ENCODE assay signal across 22 mouse cellular contexts in genomic region chr6:51882880-51883274, GRCm38 (mm10).
A peak's percentile ranks its signal among the peaks of the same experiment; 100 is the strongest.
DNase-seq lines count a peak whose midpoint lies in the region; ATAC-seq and TF ChIP-seq lines count a peak whose summit lies in the region.
"Had no signal": no experiment of that assay in that cellular context is flagged by ENCODE, and none has a peak within 500 bp of the region (broad histone marks: within the 10 kb centered on the region; RNA-seq: fewer than 3 reads in every experiment).

No protein-coding gene starts in this region.

- H3K4me3 ChIP-seq in forebrain, embryonic 13.5 days: no peak overlapping the region
- no peak overlapping the region for H3K4me3 ChIP-seq in forebrain, embryonic 12.5 days (replicated peaks)
- H3K4me3 ChIP-seq in layer of hippocampus, adult 2 months: no peak overlapping the region; the same call in 1 of the 2 replicates
- H3K4me3 ChIP-seq in midbrain, embryonic 14.5 days (replicated peaks; ENCODE audit: low read depth, low read length): no peak overlapping the region
- H3K4me3 ChIP-seq in midbrain, embryonic 11.5 days (ENCODE audit: low read depth, low read length): no peak overlapping the region
- H3K4me3 ChIP-seq in neural tube, embryonic 15.5 days (replicated peaks): no peak overlapping the region
- H3K4me3 ChIP-seq: gastrocnemius, adult 2 months; left cerebral cortex, adult 2 months; limb, embryonic 10.5 days; megakaryocyte, embryonic 14.5 days; stomach, embryonic 15.5 days had no signal

- no peaks in the 10 kb centered on the region for H3K36me3 ChIP-seq in forebrain, embryonic 13.5 days (ENCODE audit: poor library complexity, severe bottlenecking)
- H3K36me3 ChIP-seq in forebrain, embryonic 12.5 days (replicated peaks): no peaks in the 10 kb centered on the region
- no peaks in the 10 kb centered on the region for H3K36me3 ChIP-seq in midbrain, embryonic 14.5 days (ENCODE audit: control insufficient read depth, insufficient read depth, low read length)
- H3K36me3 ChIP-seq in midbrain, embryonic 11.5 days (ENCODE audit: control insufficient read depth, insufficient read depth, low read length): no peaks in the 10 kb centered on the region
- no peaks in the 10 kb centered on the region for H3K36me3 ChIP-seq in neural tube, embryonic 15.5 days
- H3K36me3 ChIP-seq: limb, embryonic 10.5 days; stomach, embryonic 15.5 days had no signal

- WGBS in forebrain, embryonic 13.5 days: 49% methylated on average over 5 of the region's 5 CpGs
- WGBS in forebrain, embryonic 12.5 days: 66% methylated on average over 5 of the region's 5 CpGs
- WGBS in midbrain, embryonic 14.5 days: 55% methylated on average over 5 of the region's 5 CpGs
- 87% methylated on average over 5 of the region's 5 CpGs for WGBS in midbrain, embryonic 11.5 days
- WGBS in neural tube, embryonic 15.5 days: 42% methylated on average over 5 of the region's 5 CpGs

- H3K27me3 ChIP-seq in forebrain, embryonic 13.5 days: peaks cover 6% of the 10 kb centered on the region; the same call in 1 of the 2 replicates
- peaks cover 8% of the 10 kb centered on the region; the same call in 1 of the 2 replicates for H3K27me3 ChIP-seq in forebrain, embryonic 12.5 days
- 0 out of 2 replicates have a peak, but pooled peaks cover 2% of the 10 kb centered on the region for H3K27me3 ChIP-seq in midbrain, embryonic 14.5 days (ENCODE audit: control insufficient read depth, insufficient read depth, low read length)
- H3K27me3 ChIP-seq in midbrain, embryonic 11.5 days (ENCODE audit: control insufficient read depth, insufficient read depth, low read length): peaks cover 2% of the 10 kb centered on the region; the same call in 1 of the 2 replicates
- no peaks in the 10 kb centered on the region; the same call in 1 of the 2 replicates for H3K27me3 ChIP-seq in neural tube, embryonic 15.5 days (replicated peaks)
- H3K27me3 ChIP-seq: megakaryocyte, embryonic 14.5 days; stomach, embryonic 15.5 days had no signal

- DNase-seq in layer of hippocampus, adult 2 months (ENCODE audit: low spot score in 2 of 2): peak in 1 of 2 experiments; percentile 69
- DNase-seq in layer of hippocampus, postnatal 36 days: no peak
- peak; percentile 58 for DNase-seq in midbrain, embryonic 14.5 days
- DNase-seq in midbrain, embryonic 11.5 days (ENCODE audit: low spot score, missing footprints): no peak
- no peak for DNase-seq in right cerebral cortex, postnatal 14 days
- DNase-seq: adrenal gland, adult 8-10 months; cerebellum, adult 11 months; cerebellum, postnatal 10 days; gastrocnemius, adult 2 months; heart, postnatal 10 days; kidney, adult 2 months; kidney, postnatal 10 days; liver, postnatal 0 days; thymus, adult 2 months had no signal

- H3K27ac ChIP-seq in forebrain, embryonic 13.5 days: peak overlapping the region; percentile 80
- no peak overlapping the region; the same call in 1 of the 2 replicates for H3K27ac ChIP-seq in forebrain, embryonic 12.5 days
- peak overlapping the region; percentile 56 for H3K27ac ChIP-seq in layer of hippocampus, adult 2 months
- H3K27ac ChIP-seq in midbrain, embryonic 14.5 days (replicated peaks; ENCODE audit: low read depth, low read length): peak overlapping the region; percentile 52; the same call in 1 of the 2 replicates
- H3K27ac ChIP-seq in midbrain, embryonic 11.5 days (ENCODE audit: low read depth, low read length): no peak overlapping the region
- H3K27ac ChIP-seq in neural tube, embryonic 15.5 days (replicated peaks): no peak overlapping the region
- H3K27ac ChIP-seq: gastrocnemius, adult 2 months; left cerebral cortex, adult 2 months; limb, embryonic 10.5 days had no signal

- TF ChIP-seq CTCF in layer of hippocampus, adult 2 months (conservative IDR thresholded peaks at IDR 0.05): no peak

- H3K4me1 ChIP-seq in forebrain, embryonic 13.5 days: peaks cover 13% of the 10 kb centered on the region
- H3K4me1 ChIP-seq in forebrain, embryonic 12.5 days: no peaks in the 10 kb centered on the region
- H3K4me1 ChIP-seq in midbrain, embryonic 14.5 days (ENCODE audit: control insufficient read depth, insufficient read depth, low read length): peaks cover 3% of the 10 kb centered on the region; the same call in 1 of the 2 replicates
- no peaks in the 10 kb centered on the region for H3K4me1 ChIP-seq in midbrain, embryonic 11.5 days (ENCODE audit: control insufficient read depth, insufficient read depth, low read length)
- H3K4me1 ChIP-seq in neural tube, embryonic 15.5 days: peaks cover 16% of the 10 kb centered on the region

- H3K4me2 ChIP-seq in forebrain, embryonic 13.5 days: peak overlapping the region; percentile 10; the same call in 1 of the 2 replicates
- no peak overlapping the region for H3K4me2 ChIP-seq in forebrain, embryonic 12.5 days
- no peak overlapping the region for H3K4me2 ChIP-seq in midbrain, embryonic 14.5 days (ENCODE audit: low read length)
- H3K4me2 ChIP-seq in midbrain, embryonic 11.5 days: no peak overlapping the region
- no peak overlapping the region for H3K4me2 ChIP-seq in neural tube, embryonic 15.5 days
- H3K4me2 ChIP-seq: heart, embryonic 11.5 days; stomach, embryonic 15.5 days had no signal

- H3K9me3 ChIP-seq in forebrain, embryonic 13.5 days (replicated peaks): no peaks in the 10 kb centered on the region
- H3K9me3 ChIP-seq in forebrain, embryonic 12.5 days: no peaks in the 10 kb centered on the region
- no peaks in the 10 kb centered on the region for H3K9me3 ChIP-seq in midbrain, embryonic 14.5 days (ENCODE audit: control insufficient read depth, low read length)
- H3K9me3 ChIP-seq in midbrain, embryonic 11.5 days (ENCODE audit: control insufficient read depth, low read length): no peaks in the 10 kb centered on the region
- no peaks in the 10 kb centered on the region for H3K9me3 ChIP-seq in neural tube, embryonic 15.5 days (replicated peaks)
- H3K9me3 ChIP-seq: limb, embryonic 10.5 days; megakaryocyte, embryonic 14.5 days; stomach, embryonic 15.5 days had no signal

- no peak overlapping the region for H3K9ac ChIP-seq in forebrain, embryonic 13.5 days
- H3K9ac ChIP-seq in forebrain, embryonic 12.5 days: no peak overlapping the region
- no peak overlapping the region for H3K9ac ChIP-seq in midbrain, embryonic 14.5 days (replicated peaks; ENCODE audit: low read length)
- no peak overlapping the region for H3K9ac ChIP-seq in midbrain, embryonic 11.5 days (ENCODE audit: low read length)
- no peak overlapping the region for H3K9ac ChIP-seq in neural tube, embryonic 15.5 days (replicated peaks)
- H3K9ac ChIP-seq: liver, postnatal 0 days; stomach, embryonic 15.5 days had no signal

- ATAC-seq in forebrain, embryonic 13.5 days: peak; percentile 89
- no peak for ATAC-seq in forebrain, embryonic 12.5 days (ENCODE audit: low FRiP score)
- no peak for ATAC-seq in midbrain, embryonic 14.5 days (ENCODE audit: low FRiP score, low TSS enrichment)
- ATAC-seq in midbrain, embryonic 11.5 days (ENCODE audit: low FRiP score): no peak
- peak; percentile 53; the same call in 1 of the 2 replicates for ATAC-seq in neural tube, embryonic 15.5 days (ENCODE audit: low FRiP score)
- ATAC-seq: liver, postnatal 0 days had no signal

Comparison
In these comparisons a context has a peak if more than half of its experiments do, and no peak if none do; other contexts are left out.
1. ATAC-seq: peak in forebrain, embryonic 13.5 days (single experiment) and neural tube, embryonic 15.5 days (single experiment); none in forebrain, embryonic 12.5 days (single experiment), midbrain, embryonic 14.5 days (single experiment) and midbrain, embryonic 11.5 days (single experiment).
2. H3K27ac ChIP-seq: peak in forebrain, embryonic 13.5 days (single experiment), layer of hippocampus, adult 2 months (single experiment) and midbrain, embryonic 14.5 days (single experiment); none in forebrain, embryonic 12.5 days (single experiment), midbrain, embryonic 11.5 days (single experiment) and neural tube, embryonic 15.5 days (single experiment).